Mouse (Mus musculus): Measurements from ENCODE around the gene Syn3. TPM values are rescaled to one million over a fixed set of nuclear protein-coding genes. Genes with fewer than 3 reads are reported as not detected.

The Syn3 gene
- polyA plus RNA-seq, 1 experiment from 2014 or later = 8.5 TPM

- no peak for DNase-seq (ENCODE audit: low spot score)
- no peaks in the 10 kb centered on the region for H3K36me3 ChIP-seq (ENCODE audit: control insufficient read depth, insufficient read depth, low read length)
- H3K4me2 ChIP-seq (ENCODE audit: low read length) = no peak overlapping the region
- H3K9me3 ChIP-seq (replicated peaks; ENCODE audit: control insufficient read depth, low read length) = no peaks in the 10 kb centered on the region
- 74% methylated on average over 7 of the region's 7 CpGs for WGBS
- no peaks in the 10 kb centered on the region; the same call in 1 of the 2 replicates for H3K4me1 ChIP-seq (ENCODE audit: control insufficient read depth, insufficient read depth, low read length)
- H3K27me3 ChIP-seq (replicated peaks; ENCODE audit: control insufficient read depth, insufficient read depth, low read length) = no peaks in the 10 kb centered on the region
- no peak overlapping the region for H3K27ac ChIP-seq (ENCODE audit: low read depth, low read length)
- no peak for ATAC-seq
- no peak overlapping the region for H3K4me3 ChIP-seq (ENCODE audit: low read depth, low read length)
- H3K9ac ChIP-seq (ENCODE audit: low read length) = no peak overlapping the region
These were observed 156.0 kb downstream of the Syn3 start for GRCm38 (mm10) chr10:86342713-86343112.

- Histone ChIP-seq H3K9ac (ENCODE audit: low read length) (no peak overlapping the region), H3K9me3 (replicated peaks; ENCODE audit: control insufficient read depth, low read length) (no peaks in the 10 kb centered on the region), H3K4me1 (ENCODE audit: control insufficient read depth, insufficient read depth, low read length) (no peaks in the 10 kb centered on the region; the same call in 1 of the 2 replicates), H3K4me2 (ENCODE audit: low read length) (no peak overlapping the region), H3K27ac (ENCODE audit: low read depth, low read length) (no peak overlapping the region), H3K36me3 (ENCODE audit: control insufficient read depth, insufficient read depth, low read length) (no peaks in the 10 kb centered on the region), H3K27me3 (replicated peaks; ENCODE audit: control insufficient read depth, insufficient read depth, low read length) (no peaks in the 10 kb centered on the region), H3K4me3 (ENCODE audit: low read depth, low read length) (no peak overlapping the region)
- ATAC-seq = no peak
- DNase-seq (ENCODE audit: low spot score) = no peak
- WGBS = 78% methylated on average over 4 of the region's 4 CpGs
These were observed 156.5 kb downstream of the Syn3 start for GRCm38 (mm10) chr10:86342151-86342550.

GRCm38 (mm10) chr10:86341589-86341988, 157.1 kb downstream of the Syn3 start:
- ATAC-seq = no peak

GRCm38 (mm10) chr10:86340991-86341527, 157.6 kb downstream of the Syn3 start:
- Histone ChIP-seq H3K27ac (ENCODE audit: low read depth, low read length) (no peak overlapping the region), H3K4me3 (ENCODE audit: low read depth, low read length) (no peak overlapping the region), H3K9ac (ENCODE audit: low read length) (no peak overlapping the region), H3K36me3 (ENCODE audit: control insufficient read depth, insufficient read depth, low read length) (no peaks in the 10 kb centered on the region), H3K27me3 (replicated peaks; ENCODE audit: control insufficient read depth, insufficient read depth, low read length) (no peaks in the 10 kb centered on the region), H3K4me1 (ENCODE audit: control insufficient read depth, insufficient read depth, low read length) (no peaks in the 10 kb centered on the region; the same call in 1 of the 2 replicates), H3K9me3 (replicated peaks; ENCODE audit: control insufficient read depth, low read length) (no peaks in the 10 kb centered on the region), H3K4me2 (ENCODE audit: low read length) (no peak overlapping the region)
- no peak for DNase-seq (ENCODE audit: low spot score)
- WGBS = 87% methylated on average over 3 of the region's 3 CpGs
- no peak for ATAC-seq

More at GRCm38 (mm10) chr10:86341589-86341988, 157.1 kb downstream of the Syn3 start:
- Histone ChIP-seq H3K4me3 (ENCODE audit: low read depth, low read length) (no peak overlapping the region), H3K4me1 (ENCODE audit: control insufficient read depth, insufficient read depth, low read length) (no peaks in the 10 kb centered on the region; the same call in 1 of the 2 replicates), H3K9me3 (replicated peaks; ENCODE audit: control insufficient read depth, low read length) (no peaks in the 10 kb centered on the region), H3K27me3 (replicated peaks; ENCODE audit: control insufficient read depth, insufficient read depth, low read length) (no peaks in the 10 kb centered on the region), H3K9ac (ENCODE audit: low read length) (no peak overlapping the region), H3K36me3 (ENCODE audit: control insufficient read depth, insufficient read depth, low read length) (no peaks in the 10 kb centered on the region), H3K27ac (ENCODE audit: low read depth, low read length) (no peak overlapping the region), H3K4me2 (ENCODE audit: low read length) (no peak overlapping the region)
- 40% methylated on average over 8 of the region's 8 CpGs for WGBS
- DNase-seq (ENCODE audit: low spot score) = no peak

GRCm38 (mm10) chr10:86340421-86340820, 158.3 kb downstream of the Syn3 start:
- 61% methylated on average over 7 of the region's 7 CpGs for WGBS
- DNase-seq (ENCODE audit: low spot score) (no peak), ATAC-seq (no peak)
- no peaks in the 10 kb centered on the region for H3K27me3 ChIP-seq (replicated peaks; ENCODE audit: control insufficient read depth, insufficient read depth, low read length)
- H3K4me1 ChIP-seq (ENCODE audit: control insufficient read depth, insufficient read depth, low read length) = no peaks in the 10 kb centered on the region; the same call in 1 of the 2 replicates
- H3K9me3 ChIP-seq (replicated peaks; ENCODE audit: control insufficient read depth, low read length) = no peaks in the 10 kb centered on the region
- no peak overlapping the region for H3K9ac ChIP-seq (ENCODE audit: low read length)
- no peaks in the 10 kb centered on the region for H3K36me3 ChIP-seq (ENCODE audit: control insufficient read depth, insufficient read depth, low read length)
- no peak overlapping the region for H3K27ac ChIP-seq (ENCODE audit: low read depth, low read length)
- no peak overlapping the region for H3K4me2 ChIP-seq (ENCODE audit: low read length)
- H3K4me3 ChIP-seq (ENCODE audit: low read depth, low read length) = no peak overlapping the region

GRCm38 (mm10) chr10:86339649-86340379, 158.9 kb downstream of the Syn3 start:
- Histone ChIP-seq H3K36me3 (ENCODE audit: control insufficient read depth, insufficient read depth, low read length) (no peaks in the 10 kb centered on the region), H3K27me3 (replicated peaks; ENCODE audit: control insufficient read depth, insufficient read depth, low read length) (no peaks in the 10 kb centered on the region), H3K27ac (ENCODE audit: low read depth, low read length) (no peak overlapping the region), H3K9ac (ENCODE audit: low read length) (no peak overlapping the region), H3K9me3 (replicated peaks; ENCODE audit: control insufficient read depth, low read length) (no peaks in the 10 kb centered on the region), H3K4me2 (ENCODE audit: low read length) (no peak overlapping the region), H3K4me3 (ENCODE audit: low read depth, low read length) (no peak overlapping the region), H3K4me1 (ENCODE audit: control insufficient read depth, insufficient read depth, low read length) (no peaks in the 10 kb centered on the region; the same call in 1 of the 2 replicates)
- no peak for DNase-seq (ENCODE audit: low spot score)
- 81% methylated on average over 2 of the region's 2 CpGs for WGBS
- ATAC-seq = no peak

- Histone ChIP-seq H3K9me3 (replicated peaks; ENCODE audit: control insufficient read depth, low read length) (no peaks in the 10 kb centered on the region), H3K4me1 (ENCODE audit: control insufficient read depth, insufficient read depth, low read length) (no peaks in the 10 kb centered on the region; the same call in 1 of the 2 replicates), H3K27me3 (replicated peaks; ENCODE audit: control insufficient read depth, insufficient read depth, low read length) (no peaks in the 10 kb centered on the region), H3K4me3 (ENCODE audit: low read depth, low read length) (no peak overlapping the region), H3K4me2 (ENCODE audit: low read length) (no peak overlapping the region), H3K36me3 (ENCODE audit: control insufficient read depth, insufficient read depth, low read length) (no peaks in the 10 kb centered on the region), H3K27ac (ENCODE audit: low read depth, low read length) (no peak overlapping the region), H3K9ac (ENCODE audit: low read length) (no peak overlapping the region)
- no peak for DNase-seq (ENCODE audit: low spot score)
- no peak for ATAC-seq
- WGBS = 82% methylated on average over 4 of the region's 4 CpGs
These were observed 159.6 kb downstream of the Syn3 start for GRCm38 (mm10) chr10:86339121-86339520.

GRCm38 (mm10) chr10:86338121-86338715, 160.5 kb downstream of the Syn3 start:
- H3K27ac ChIP-seq (ENCODE audit: low read depth, low read length) = no peak overlapping the region
- H3K4me2 ChIP-seq (ENCODE audit: low read length) = no peak overlapping the region
- no peaks in the 10 kb centered on the region; the same call in 1 of the 2 replicates for H3K4me1 ChIP-seq (ENCODE audit: control insufficient read depth, insufficient read depth, low read length)
- WGBS = 32% methylated on average over 4 of the region's 4 CpGs
- H3K9me3 ChIP-seq (replicated peaks; ENCODE audit: control insufficient read depth, low read length) = no peaks in the 10 kb centered on the region
- H3K36me3 ChIP-seq (ENCODE audit: control insufficient read depth, insufficient read depth, low read length) = no peaks in the 10 kb centered on the region
- no peak overlapping the region for H3K4me3 ChIP-seq (ENCODE audit: low read depth, low read length)
- DNase-seq (ENCODE audit: low spot score) (no peak), ATAC-seq (no peak)
- no peaks in the 10 kb centered on the region for H3K27me3 ChIP-seq (replicated peaks; ENCODE audit: control insufficient read depth, insufficient read depth, low read length)
- no peak overlapping the region for H3K9ac ChIP-seq (ENCODE audit: low read length)

- DNase-seq (ENCODE audit: low spot score) (no peak), ATAC-seq (no peak)
- H3K27ac ChIP-seq (ENCODE audit: low read depth, low read length) = no peak overlapping the region
- H3K27me3 ChIP-seq (replicated peaks; ENCODE audit: control insufficient read depth, insufficient read depth, low read length) = no peaks in the 10 kb centered on the region
- H3K4me1 ChIP-seq (ENCODE audit: control insufficient read depth, insufficient read depth, low read length) = no peaks in the 10 kb centered on the region; the same call in 1 of the 2 replicates
- H3K4me3 ChIP-seq (ENCODE audit: low read depth, low read length) = no peak overlapping the region
- H3K4me2 ChIP-seq (ENCODE audit: low read length) = no peak overlapping the region
- no peaks in the 10 kb centered on the region for H3K36me3 ChIP-seq (ENCODE audit: control insufficient read depth, insufficient read depth, low read length)
- 20% methylated on average over 3 of the region's 3 CpGs for WGBS
- no peak overlapping the region for H3K9ac ChIP-seq (ENCODE audit: low read length)
- H3K9me3 ChIP-seq (replicated peaks; ENCODE audit: control insufficient read depth, low read length) = no peaks in the 10 kb centered on the region
These were observed 161.5 kb downstream of the Syn3 start for GRCm38 (mm10) chr10:86337239-86337638.

All from forebrain, embryonic 14.5 days (tissue).